Mouse (Mus musculus) lung, postnatal 25 days (tissue): ENCODE measurements at regions not wholly inside any gene's neighbourhood (a gene's known extent, or its start where the extent isn't known, plus 50 kb on each side); places are given as distances from the start of the nearest gene placed in this dataset.

Experiments used
- DNase-seq: peaks from one replicate; pipeline ENCODE4 v3.0.0; 2022; ENCODE audit warnings: low spot score

DNA sequence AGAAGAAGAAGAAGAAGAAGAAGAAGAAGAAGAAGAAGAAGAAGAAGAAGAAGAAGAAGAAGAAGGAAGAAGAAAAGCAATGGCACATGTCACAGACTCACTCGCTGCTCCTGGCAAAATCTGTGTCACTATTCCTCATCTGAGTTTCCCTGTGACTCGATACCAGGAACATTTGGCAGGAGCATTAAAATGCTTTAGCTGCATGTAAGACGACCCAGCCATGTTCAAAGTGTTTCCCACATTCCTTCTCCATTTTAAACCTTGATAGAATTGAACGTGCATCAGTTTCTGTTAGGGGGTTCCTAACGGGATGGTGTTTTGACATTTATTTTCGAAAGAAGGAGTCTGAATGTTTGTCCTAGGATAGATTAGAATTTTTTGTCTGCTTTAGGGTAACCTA lies 51.2 kb upstream of the Pja2 start:
- DNase-seq = no peak

DNA sequence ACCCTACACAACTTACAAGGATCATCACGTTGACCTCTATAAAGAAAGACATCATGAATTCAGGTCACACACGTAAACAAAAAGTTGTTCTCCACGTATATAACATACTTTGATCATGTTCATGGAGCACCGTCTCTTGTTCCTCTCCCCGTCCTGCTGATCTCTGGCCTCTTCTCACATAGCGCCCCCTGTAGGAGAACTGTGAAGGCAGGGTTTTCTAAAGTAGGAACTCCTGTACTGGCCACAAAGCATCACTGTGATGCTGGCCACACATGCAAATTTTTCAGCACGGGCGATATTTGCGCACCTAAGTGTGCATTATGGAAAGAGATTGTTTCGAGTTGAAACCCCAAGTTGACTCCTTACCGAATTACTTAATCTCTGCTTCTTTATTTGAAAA lies 51.9 kb upstream of the Pja2 start:
- DNase-seq = no peak

DNA sequence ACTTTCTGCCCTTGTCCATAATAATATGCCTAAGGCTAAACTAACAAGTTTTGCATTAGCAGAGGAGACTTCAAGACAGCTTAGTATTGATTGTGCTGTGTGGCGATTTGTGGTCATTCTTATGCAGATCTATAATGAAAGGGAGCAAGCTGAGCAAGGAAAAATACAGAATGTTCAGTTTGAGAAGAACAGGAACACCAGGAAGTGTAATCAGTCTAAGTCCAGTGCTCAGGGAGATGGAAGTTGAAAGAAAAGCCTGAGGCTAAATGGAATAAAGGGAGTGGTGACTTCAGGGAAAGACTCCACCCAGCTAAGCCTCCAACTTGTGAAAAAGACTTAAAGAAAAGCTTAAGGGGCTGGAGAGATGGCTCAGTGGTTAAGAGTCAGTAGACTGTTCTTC lies 58.6 kb upstream of the Pja2 start:
- no peak for DNase-seq

DNA sequence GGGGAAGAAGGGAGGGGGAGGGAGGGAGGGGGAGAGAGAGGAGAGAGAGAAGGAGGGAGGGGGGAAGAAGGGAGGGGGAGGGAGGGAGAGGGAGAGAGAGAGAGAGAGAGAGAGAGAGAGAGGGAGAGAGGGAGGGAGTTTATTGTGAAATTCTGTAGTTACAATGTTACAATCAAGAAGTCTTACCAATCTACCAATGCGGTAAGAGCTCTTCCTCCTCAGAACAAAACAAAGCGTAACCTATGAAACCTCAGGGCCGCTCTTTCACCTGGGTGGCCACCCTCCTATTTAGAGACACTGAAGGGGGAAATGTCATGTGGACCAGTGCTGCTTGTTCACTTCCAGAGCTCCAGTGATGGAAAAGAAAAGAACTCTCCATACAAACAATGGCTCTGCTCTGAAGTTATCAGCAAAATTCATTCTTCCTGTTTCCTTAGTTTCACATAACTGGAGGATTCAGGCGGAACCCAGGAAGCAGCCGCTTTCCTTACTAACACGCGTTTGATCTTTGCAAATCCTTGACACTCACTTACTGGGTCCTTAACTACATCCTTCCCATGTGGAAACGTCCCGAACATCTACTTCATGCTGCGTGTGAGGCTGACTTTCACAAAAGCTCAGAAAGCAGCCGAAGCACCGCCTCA lies 65.7 kb upstream of the Pja2 start:
- DNase-seq = peak; percentile 15

DNA sequence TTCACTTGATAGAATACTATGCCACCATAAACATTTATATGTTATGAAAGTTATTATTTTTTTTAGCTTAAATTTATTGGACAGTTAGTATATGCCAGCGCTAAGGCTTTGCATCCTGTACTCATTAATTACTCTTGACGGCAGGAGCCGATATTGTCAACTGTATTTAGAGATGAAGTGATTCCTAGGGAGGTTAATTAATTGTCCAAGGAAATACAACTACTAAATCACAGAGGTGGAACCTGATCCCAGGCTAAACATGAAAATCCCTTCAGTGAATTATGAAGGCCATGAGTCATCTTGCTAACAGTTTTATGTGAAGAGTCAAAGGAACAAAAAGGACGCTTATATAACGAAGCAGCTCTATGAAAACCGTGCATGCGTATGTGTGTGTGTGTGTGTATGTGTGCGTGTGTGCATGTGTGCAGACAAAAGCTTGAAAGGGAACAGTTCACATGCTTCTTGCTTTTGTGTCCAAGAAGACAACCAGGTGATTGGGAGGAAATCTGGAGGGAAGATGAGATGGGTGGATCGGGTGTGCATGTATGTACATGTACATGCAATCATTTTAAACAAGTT lies 66.5 kb upstream of the Pja2 start:
- peak; percentile 30 for DNase-seq

DNA sequence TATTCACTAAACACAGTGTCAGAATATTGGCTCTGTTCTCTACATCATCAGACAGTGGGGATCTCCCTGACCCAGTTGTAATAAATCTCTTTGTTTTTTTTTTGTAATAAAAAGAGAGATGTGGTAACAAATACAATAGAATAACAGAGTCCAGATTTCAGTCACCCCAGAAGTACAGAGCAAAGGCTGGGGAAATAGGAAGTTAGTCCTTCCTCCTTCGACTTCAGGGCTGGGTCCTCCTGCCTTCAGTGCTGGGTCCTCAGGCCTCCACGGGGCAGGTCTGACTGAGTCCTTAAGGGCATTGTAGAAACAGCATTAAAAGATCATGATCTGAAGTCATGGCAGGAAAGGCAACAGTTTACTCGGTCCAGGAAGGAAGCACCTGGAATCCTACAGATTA lies 67.0 kb upstream of the Pja2 start:
- DNase-seq = no peak

DNA sequence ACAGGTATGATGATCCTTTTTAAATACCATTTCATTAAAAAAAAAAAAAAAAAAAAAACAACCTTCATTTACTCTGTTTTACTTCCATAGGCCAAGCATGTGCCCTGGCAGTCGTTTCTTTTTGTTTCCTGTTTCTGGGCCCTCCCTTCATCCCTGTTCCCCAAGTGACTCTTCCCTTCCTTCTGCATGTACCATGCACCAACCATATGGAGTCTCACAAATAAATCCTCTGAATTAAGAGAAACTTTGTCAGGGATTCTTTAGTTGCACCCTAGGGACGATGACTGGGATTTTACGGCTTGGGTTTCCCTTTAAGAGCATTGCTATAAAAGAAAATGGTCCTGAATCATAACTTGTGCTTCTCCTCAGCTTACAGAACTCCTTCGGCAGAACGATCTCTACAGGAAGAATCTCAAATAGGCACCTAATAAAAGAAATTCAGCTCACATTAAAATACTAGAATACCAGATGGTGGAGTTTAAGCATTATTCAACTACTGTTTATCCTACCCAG lies 75.1 kb upstream of the Pja2 start:
- DNase-seq = no peak

DNA sequence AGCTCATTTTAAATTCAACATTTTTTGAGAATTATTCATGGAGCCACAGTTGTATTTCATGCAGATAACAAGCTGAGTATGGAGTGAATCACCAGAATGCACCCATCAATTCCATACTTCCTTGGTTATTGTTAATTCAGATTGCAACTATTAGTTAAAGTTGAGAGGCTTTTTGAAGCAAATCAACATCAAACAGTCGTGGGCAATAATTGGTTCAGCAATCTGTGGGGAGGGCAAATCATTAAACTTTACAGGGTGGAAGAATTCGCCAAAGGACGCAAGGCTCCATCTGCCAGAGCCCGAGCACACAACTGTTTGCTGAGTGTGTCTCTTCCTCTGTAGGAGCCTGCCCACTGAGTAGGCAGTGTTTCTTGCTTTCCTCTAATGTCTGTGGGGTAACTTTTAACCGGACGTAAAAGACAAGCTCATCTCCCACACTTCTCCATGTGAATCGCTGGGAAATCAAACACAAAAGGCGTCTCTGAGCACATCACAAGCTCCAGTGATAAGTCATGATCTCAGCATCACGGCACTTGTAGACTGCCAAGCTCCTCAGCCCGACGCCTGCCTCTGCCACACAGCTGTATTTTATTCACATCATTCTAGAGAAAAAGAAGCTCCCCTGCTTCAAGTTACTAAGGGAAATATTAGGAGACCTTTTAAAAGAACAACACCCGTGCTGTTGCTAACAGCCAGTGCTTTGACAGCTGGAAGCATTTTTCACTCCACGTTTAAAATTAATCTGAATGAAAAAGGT lies 75.7 kb upstream of the Pja2 start:
- DNase-seq = no peak

DNA sequence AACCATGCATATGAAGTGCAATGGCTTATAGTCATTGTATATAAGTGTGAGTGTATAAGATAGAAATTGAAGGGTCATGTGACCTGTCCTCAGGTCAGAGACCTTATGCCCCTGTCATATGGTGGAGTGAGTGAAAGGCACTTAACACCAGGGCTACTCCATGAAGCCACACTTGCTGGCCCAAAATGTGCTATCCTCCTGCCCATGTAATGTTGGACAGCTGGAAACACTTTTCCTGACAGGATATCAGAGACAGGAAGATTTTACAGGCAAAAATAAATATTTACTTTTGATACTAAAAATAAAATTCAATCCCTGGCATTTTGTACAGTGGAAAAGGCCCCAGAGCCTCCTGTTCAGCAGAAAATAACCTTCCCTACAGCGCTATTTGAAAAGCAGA lies 94.1 kb upstream of the Pja2 start:
- peak; percentile 25 for DNase-seq

DNA sequence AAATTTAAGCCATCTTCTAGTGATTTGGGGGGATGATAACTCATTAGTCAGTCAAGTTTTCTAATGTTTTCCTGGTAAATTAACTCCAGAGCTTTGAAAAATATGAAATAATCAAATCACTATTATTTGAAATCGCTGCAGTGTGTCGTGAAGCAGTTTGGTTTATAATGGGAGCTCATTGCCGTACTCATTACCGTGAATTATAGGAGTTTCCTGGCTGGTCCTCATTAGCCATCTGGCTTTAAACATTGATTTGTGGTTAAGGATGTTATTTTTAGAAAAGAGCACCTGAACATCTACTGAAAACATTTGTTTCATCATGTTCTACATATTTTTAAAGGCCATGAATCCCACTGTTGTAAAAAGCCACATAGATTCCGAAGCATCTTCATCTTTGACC lies 94.8 kb upstream of the Pja2 start:
- no peak for DNase-seq

DNA sequence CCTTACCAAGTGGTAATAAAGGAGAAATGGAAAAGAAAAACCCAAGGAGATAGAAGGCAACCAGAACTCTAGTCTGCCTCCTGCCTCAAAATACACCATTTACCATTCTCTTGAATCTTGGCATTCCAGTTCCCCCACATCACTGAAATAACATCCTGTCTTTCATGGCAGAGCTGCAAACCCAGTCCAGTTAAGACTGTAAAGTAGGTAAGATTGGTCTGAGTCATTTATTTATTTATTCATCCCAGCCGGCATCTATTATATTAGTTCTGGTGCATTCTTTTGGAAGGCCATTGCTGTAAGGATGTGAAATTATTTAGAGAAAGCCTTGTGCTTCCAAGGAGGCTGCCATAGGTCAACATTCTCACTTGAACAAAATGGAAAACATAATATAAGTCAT lies 107.9 kb upstream of the Pja2 start:
- DNase-seq = no peak

DNA sequence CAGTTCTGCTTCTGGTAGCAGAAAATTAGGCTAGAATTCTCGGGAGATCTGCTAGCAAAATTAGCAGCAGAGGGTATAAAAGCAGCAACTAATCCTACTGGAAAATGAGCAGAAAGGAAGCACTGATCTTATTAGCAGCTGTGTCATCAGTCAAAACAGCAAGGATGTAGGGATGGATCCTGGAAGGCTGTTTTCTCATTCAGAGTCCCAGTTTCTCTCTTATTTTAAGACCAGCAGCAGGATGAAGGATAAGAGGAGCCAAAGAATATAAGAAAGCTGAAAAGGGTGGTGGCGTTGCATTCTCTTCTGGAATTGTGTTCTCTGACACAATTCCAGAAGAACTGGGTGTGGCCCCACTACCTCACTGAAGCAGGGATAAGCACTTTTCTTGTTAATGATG lies 123.0 kb upstream of the Pja2 start:
- no peak for DNase-seq

DNA sequence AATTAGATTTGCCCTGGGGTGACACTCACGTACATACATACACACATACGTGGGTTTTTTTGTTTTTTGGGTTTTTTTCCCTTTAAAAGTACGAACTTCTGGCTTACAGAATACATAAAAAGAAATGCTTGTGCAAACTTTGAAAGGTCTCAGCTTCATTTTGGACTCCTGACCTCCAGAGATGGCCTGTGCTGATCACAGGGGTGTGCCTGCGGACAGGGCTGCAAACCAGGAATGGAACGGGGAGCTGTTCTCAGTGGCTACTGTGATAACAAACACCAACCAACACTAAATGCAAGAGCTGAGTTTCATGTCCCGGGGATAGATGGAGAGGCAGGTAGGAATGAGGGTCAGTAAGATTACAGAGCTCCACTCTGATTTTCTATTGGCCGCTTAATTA lies 134.3 kb upstream of the Man2a1 start:
- no peak for DNase-seq

DNA sequence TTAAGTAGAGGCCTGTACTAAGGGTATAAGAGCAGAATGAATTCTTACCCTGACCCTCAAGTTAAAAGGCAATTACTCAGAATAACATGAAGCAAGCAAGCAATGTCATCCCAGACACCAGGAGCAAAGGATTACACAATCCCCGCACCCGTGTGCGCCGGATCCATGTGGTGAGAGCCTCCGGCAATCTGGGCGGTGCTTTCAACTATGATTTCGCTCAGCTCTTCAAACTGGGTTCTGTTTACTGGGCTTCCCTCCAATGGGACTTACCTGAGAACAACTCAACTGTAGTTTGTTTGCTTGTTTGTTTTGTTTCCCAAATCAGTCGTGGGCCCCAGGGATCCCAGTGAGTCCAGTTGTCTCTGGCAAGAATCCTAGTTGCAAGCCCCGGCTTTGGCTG lies 133.8 kb upstream of the Man2a1 start:
- no peak for DNase-seq

DNA sequence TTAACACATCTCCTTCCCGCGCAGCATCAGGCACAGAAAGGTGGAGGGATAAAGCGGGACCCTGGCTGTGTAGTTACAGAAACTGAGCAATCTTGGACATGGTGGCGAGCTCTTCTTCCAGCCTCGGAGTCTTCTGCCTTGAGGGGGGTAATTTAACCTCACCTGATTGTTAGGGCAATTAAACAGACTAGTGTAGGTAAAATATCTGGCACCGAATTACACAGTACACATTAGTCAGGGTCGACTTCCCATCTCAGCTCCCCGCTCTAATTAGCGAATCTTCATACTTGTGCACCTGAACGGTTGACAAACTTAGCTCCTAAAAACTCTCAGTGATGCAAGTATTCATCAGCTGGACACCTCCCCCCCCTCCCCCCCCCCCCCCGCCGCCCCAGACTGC lies 133.2 kb upstream of the Man2a1 start:
- DNase-seq = no peak

DNA sequence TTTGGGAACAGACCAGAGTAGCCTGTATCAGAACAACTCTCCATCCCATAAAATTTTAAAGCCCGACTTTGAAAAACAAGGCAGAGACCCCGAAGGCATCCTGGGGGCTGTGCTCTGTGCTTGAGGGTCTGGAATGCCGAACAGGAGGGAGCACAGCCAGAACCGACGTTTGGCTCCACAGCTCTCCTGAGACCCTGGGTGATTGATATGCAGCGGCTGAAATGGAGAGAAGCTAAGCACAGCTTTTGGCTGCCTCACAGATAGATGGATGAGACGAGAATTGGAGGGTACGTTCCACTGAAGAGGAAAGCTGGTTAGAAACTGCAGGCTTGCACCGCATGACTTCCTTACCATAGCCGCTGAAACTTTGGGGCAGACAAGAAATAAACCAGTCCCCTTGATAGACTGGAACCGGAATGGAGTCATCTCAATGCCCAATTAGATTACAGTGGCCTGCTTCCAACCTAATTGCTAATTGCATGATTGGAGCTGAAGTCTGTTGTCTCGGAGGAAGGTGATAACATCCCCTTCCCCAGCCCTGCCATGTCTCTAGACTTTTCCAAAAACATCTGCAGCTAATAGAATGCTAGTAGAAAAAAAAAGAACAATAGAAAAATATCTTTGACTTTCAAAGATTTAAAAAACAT lies 130.7 kb upstream of the Man2a1 start:
- no peak for DNase-seq

DNA sequence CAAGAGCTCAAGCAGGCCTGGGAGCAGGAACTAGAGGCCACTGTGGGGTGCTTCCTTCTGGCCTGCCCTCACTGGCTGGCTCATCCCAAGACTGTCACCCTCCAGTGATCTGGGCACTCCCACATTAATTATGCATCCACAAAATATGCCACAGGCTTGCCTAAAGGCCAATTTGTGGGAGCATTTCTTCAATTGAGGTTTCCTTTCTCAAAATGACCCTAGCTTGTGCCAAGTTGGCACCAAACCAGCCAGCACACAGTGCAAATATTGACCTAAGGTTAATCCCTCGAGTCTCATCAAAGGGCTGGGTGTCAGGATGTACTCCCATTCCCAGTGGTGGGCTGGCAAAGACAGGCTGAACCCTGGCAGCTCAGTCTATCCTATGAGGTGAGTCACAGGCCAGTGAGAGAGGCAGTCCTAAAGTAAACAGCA lies 119.9 kb upstream of the Man2a1 start:
- DNase-seq = peak; percentile 14

DNA sequence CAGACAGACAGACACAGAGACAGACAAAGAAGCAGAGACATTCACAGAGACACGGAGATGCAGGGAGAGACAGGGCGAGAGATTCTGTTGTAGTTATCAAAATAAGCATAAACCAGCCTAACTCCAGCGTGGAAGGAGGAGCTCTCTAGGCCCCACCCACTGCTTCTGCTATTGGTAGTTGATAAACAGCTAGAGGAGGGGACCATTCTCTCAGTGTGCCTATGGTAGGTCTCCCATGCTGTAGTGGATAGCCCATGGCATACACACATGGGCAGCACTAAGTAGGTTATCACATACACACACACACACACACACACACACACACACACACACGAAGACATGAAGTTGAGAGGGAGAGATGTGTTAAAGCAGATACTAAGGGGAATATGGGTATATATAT lies 115.7 kb upstream of the Man2a1 start:
- DNase-seq = no peak

DNA sequence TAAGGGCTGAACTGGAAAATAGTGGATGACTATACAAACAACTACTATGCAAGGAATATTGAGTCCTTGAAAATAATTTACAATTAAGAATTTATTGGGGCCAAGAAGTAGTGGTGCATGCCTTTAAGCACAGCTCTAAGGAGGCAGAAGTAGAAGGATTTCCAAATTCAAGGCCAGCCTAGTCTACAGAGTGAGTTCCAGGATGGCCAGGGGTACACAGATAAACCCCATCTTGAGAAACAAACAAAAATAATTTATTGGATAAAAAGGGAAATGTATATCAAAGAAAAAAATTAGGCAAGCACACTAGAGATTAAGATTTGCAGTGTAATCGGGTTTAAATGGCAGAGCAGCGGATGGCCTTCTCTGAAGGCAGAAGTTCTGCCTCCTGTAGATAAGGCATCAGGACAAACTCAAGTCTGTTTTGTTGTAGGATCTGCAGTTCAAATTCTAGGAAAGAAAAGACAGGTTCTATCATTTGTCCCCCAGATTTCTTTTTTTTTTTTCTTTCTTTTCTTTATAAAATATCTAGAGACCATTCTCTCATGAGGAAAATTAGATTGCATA lies 110.7 kb upstream of the Man2a1 start:
- no peak for DNase-seq

DNA sequence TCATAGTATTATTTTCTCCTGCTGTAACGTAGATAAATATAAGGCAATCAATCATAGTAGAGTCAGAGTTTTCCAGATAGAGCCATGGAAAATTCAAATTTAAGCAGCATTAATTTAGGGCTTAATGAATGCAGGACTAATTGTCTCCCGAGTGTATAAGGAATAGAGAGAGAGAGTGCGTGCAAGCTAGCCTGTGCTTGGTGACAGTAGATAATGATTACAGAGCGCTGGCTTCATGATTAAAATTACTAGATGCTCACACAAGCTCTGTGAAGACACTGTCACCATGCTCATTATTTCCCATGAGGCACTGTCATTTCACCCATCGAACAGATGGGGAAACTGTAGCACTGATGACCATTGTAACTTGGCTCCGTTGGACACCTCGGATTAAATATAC lies 109.9 kb upstream of the Man2a1 start:
- DNase-seq = no peak

DNA sequence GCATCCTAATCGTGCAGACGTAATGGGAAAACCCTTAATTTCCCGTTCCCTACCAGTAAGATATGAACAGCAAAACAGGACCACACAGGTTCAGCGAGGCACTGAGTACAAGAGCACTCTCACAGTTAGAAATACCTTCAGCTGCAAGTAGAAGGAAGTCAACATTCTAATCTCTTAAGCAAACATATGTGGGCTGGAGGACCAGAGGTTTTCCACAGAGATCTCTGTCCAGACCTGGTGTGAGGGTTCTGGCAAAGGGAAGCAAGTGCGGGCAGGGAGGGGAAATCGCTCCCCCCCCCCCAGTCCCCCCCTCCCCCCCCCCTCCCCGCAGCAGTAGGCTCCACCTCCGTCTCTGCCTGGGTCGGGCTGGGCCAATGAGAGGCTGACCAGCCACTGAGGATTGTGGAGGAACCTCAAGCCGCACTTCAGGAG lies 108.6 kb upstream of the Man2a1 start:
- peak; percentile 71 for DNase-seq

DNA sequence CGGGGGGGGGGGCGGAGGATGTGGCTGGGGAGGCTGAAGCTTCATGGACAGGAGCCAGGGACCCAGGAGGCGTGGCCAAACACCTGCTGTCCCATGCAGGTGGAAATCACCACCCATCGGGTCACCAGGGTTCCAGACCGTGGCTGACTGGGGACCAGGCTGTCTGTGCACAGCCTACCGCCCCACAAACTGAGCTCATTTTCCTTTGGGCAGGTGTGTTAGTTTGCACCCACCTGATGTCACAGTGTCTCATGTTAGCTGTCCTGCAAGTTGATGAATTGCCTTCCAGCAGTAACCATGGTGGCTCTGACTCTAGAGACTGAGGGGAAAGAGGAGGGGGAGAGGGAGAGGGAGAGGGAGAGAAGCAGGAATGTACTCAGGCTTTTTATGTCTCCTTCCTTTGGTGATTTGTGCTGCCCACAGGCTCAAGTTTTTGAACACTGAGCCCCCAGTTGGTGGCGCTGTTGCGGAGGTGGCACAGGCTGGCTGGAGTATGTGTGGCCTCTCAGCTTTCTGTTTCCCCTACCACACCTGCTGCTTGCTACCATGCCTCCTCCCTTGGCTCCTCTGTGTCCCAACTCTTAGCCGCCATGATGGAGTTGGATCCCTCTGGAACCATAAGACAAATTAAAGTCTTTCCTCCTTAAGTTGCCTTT lies 107.8 kb upstream of the Man2a1 start:
- peak; percentile 35 for DNase-seq
